Mouse (Mus musculus) neural tube, embryonic 13.5 days (tissue): ENCODE data around the gene H2al1g. TPM values are rescaled to one million over a fixed set of nuclear protein-coding genes. Genes with fewer than 3 reads are reported as not detected.
"Not testable (repeated sequence)": the region's sequence is repeated elsewhere in the genome, so short reads cannot be mapped to it uniquely, and the experiment has no call there.

Experiments
- ATAC-seq: fragments of 200-750 bp; cut with Nextera tagmentation; 2 replicates; pipeline ENCODE4 v1.8.0; 2017; ENCODE audit warnings: low read depth, mild to moderate bottlenecking, moderate TSS enrichment, moderate library complexity
- H3K27ac ChIP-seq: fragments of 300-500 bp; sonication (generic); replicated peaks from 2 replicates; pipeline ENCODE4 v1.5.1; 2015; ENCODE audit warnings: moderate library complexity, mild to moderate bottlenecking, inconsistent platforms
- H3K27me3 ChIP-seq: fragments of 300-500 bp; sonication (generic); 2 replicates; pipeline ENCODE4 v1.6.1; 2015; ENCODE audit warnings: mild to moderate bottlenecking, inconsistent platforms
- H3K36me3 ChIP-seq: fragments of 300-500 bp; sonication (generic); 2 replicates; pipeline ENCODE4 v1.6.1; 2015; ENCODE audit warnings: mild to moderate bottlenecking, inconsistent platforms
- H3K4me1 ChIP-seq: fragments of 300-500 bp; sonication (generic); replicated peaks from 2 replicates; pipeline ENCODE4 v1.6.1; 2015; ENCODE audit warnings: inconsistent platforms
- H3K4me2 ChIP-seq: fragments of 300-500 bp; sonication (generic); 2 replicates; pipeline ENCODE4 v1.6.1; 2015; ENCODE audit warnings: inconsistent platforms, mild to moderate bottlenecking, moderate library complexity
- H3K4me3 ChIP-seq: fragments of 300-500 bp; sonication (generic); 2 replicates; pipeline ENCODE4 v1.5.1; 2015; ENCODE audit warnings: mild to moderate bottlenecking, inconsistent platforms
- H3K9ac ChIP-seq: fragments of 300-500 bp; sonication (generic); 2 replicates; pipeline ENCODE4 v1.6.1; 2015; ENCODE audit warnings: moderate library complexity, mild to moderate bottlenecking, inconsistent platforms
- H3K9me3 ChIP-seq: fragments of 300-500 bp; sonication (generic); 2 replicates; pipeline ENCODE4 v1.6.1; 2016; ENCODE audit warnings: inconsistent platforms
- WGBS: fragments of 180-500 bp; shearing (Covaris S2); methylation state at CpG from one replicate; pipeline ENCODE4 v1.1.7; 2015; 5-methylcytosine and 5-hydroxymethylcytosine counted together
- polyA plus RNA-seq: library from polyadenylated mRNA; unstranded; fragments of >200 nt; fragmentation: Nextera tagmentation; extraction: Ambion mirVana; gene quantifications from 2 replicates; pipeline ENCODE4 v1.2.1, GENCODE M21; 2015

Gene H2al1g
- polyA plus RNA-seq, 1 experiment from 2014 or later = not detected

DNA sequence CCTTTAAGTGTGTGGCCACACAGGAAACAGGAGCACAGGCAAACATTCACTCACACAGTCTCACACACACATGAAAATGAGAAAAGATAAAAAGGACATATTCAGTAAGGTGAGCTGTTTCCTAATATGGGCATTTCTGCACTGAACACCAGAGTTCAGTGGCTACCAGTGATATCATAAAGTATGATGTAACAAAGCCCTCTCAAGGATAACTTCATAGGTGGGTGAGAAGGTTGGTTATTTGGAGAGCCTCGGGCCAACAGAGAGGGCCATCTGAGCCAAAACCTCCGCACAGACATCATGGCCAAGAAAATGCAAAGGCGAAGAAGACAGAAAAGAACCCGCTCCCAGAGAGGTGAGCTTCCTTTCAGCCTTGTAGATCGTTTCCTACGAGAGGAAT lies 3.1 kb downstream of the H2al1g start, which contains the start of gene H2al1h:
Gene H2al1h (plus strand): TSS at position 301 of the 400 bp plus-strand sequence.
- not testable (repeated sequence) for H3K9ac ChIP-seq, H3K36me3 ChIP-seq, H3K27me3 ChIP-seq, H3K27ac ChIP-seq, ATAC-seq, H3K9me3 ChIP-seq, H3K4me1 ChIP-seq, H3K4me3 ChIP-seq, H3K4me2 ChIP-seq
- WGBS = no CpG with 5 or more reads among the region's 6 CpGs

DNA sequence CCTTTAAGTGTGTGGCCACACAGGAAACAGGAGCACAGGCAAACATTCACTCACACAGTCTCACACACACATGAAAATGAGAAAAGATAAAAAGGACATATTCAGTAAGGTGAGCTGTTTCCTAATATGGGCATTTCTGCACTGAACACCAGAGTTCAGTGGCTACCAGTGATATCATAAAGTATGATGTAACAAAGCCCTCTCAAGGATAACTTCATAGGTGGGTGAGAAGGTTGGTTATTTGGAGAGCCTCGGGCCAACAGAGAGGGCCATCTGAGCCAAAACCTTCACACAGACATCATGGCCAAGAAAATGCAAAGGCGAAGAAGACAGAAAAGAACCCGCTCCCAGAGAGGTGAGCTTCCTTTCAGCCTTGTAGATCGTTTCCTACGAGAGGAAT lies 6.3 kb downstream of the H2al1g start, which contains the start of gene H2al1i:
Gene H2al1i (plus strand): TSS at position 301 of the 400 bp plus-strand sequence.
- not testable (repeated sequence) for H3K36me3 ChIP-seq, H3K9ac ChIP-seq, H3K27me3 ChIP-seq, H3K4me1 ChIP-seq, H3K27ac ChIP-seq, H3K4me3 ChIP-seq, H3K4me2 ChIP-seq, ATAC-seq, H3K9me3 ChIP-seq
- 97% methylated on average over 3 of the region's 5 CpGs for WGBS

DNA sequence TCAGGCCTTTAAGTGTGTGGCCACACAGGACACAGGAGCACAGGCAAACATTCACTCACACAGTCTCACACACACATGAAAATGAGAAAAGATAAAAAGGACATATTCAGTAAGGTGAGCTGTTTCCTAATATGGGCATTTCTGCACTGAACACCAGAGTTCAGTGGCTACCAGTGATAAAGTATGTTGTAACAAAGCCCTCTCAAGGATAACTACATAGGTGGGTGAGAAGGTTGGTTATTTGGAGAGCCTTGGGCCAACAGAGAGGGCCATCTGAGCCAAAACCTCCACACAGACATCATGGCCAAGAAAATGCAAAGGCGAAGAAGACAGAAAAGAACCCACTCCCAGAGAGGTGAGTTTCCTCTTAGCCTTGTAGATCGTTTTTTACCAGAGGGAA lies 9.5 kb downstream of the H2al1g start, which contains the start of gene H2al1j:
Gene H2al1j (plus strand): TSS at position 301 of the 400 bp plus-strand sequence.
- ATAC-seq, H3K27me3 ChIP-seq, H3K4me2 ChIP-seq, H3K27ac ChIP-seq, H3K36me3 ChIP-seq, H3K4me1 ChIP-seq, H3K9ac ChIP-seq, H3K9me3 ChIP-seq, H3K4me3 ChIP-seq: not testable (repeated sequence)
- WGBS = 85% methylated on average over 2 of the region's 2 CpGs

DNA sequence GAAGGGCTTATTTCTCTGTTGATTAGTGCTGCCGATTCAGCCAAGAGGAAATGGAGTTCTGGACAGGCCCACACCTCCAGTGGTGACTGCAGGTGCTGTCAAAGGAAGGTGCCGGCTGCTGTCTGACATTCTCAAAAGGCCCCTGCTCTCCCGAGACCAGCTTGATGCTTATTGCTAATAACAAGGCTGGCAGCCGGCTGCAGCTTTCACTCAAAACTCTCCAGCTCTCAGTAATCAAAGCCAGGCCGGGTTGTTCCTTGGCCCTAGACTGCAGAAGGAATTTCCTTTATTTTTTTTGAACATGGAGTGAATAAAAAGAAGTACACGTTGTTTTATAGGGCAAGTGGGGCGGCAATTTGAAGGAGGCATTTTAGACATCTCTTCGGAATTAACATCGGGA lies 27.7 kb downstream of the H2al1g start:
- 63% methylated on average over 9 of the region's 9 CpGs for WGBS
- no peak for ATAC-seq
- peaks cover 4% of the 10 kb centered on the region; the same call in 1 of the 2 replicates for H3K27me3 ChIP-seq
- H3K4me3 ChIP-seq = no peak overlapping the region
- H3K4me2 ChIP-seq = no peak overlapping the region
- H3K4me1 ChIP-seq = no peaks in the 10 kb centered on the region
- H3K9ac ChIP-seq = no peak overlapping the region
- H3K36me3 ChIP-seq = no peaks in the 10 kb centered on the region
- H3K27ac ChIP-seq = no peak overlapping the region
- no peaks in the 10 kb centered on the region for H3K9me3 ChIP-seq

DNA sequence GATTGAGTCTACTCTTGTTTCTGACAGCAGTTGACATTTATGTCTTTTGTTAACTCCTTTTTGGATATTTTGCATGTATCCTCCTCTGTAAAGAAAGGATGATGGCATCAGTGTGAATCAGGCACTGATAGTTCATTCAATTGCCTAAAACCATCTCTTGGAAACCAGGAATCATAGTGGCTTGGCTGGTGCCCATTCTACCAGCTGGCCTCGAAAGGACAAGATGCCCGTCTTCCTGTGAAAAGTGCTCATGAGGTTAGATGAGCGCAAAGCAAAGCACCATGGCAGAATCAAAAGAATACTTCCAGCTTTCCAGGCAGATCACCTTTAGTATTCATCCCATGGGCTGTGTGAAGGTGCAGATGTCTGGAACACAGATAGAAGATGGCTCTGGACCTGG lies 28.7 kb downstream of the H2al1g start:
- WGBS = 89% methylated on average over 3 of the region's 3 CpGs
- Histone ChIP-seq H3K9me3 (no peaks in the 10 kb centered on the region), H3K27ac (no peak overlapping the region)

DNA sequence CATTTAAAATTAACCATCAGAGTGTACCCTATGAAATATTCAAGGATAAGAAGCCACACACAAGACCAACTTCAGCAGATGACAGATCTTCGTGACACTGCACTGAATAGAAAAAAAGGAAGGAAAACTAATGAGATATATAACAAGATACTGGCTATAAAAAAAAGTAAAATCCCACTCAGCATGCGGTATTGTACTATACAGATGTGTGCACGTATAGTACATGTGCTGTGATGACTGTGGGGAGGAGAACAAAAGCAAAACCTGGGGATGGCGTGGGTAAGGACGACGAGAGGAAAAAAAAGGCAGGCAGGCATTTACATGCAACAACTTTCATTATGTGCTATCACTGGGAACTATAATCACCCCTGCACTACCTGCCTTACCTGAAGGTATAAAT lies 42.8 kb downstream of the H2al1g start:
- Histone ChIP-seq H3K36me3 (no peaks in the 10 kb centered on the region), H3K27ac (no peak overlapping the region), H3K27me3 (peaks cover 7% of the 10 kb centered on the region; the same call in 1 of the 2 replicates), H3K4me2 (no peak overlapping the region), H3K9me3 (no peaks in the 10 kb centered on the region), H3K9ac (no peak overlapping the region), H3K4me1 (peaks cover 5% of the 10 kb centered on the region), H3K4me3 (no peak overlapping the region)
- ATAC-seq = no peak
- WGBS = 88% methylated on average over 6 of the region's 6 CpGs

More for the DNA sequence above, 28.7 kb downstream of the H2al1g start:
- H3K9ac ChIP-seq = no peak overlapping the region
- ATAC-seq = no peak
- no peak overlapping the region for H3K4me3 ChIP-seq
- no peaks in the 10 kb centered on the region for H3K36me3 ChIP-seq
- peaks cover 4% of the 10 kb centered on the region; the same call in 1 of the 2 replicates for H3K27me3 ChIP-seq
- no peak overlapping the region for H3K4me2 ChIP-seq
- H3K4me1 ChIP-seq = no peaks in the 10 kb centered on the region

DNA sequence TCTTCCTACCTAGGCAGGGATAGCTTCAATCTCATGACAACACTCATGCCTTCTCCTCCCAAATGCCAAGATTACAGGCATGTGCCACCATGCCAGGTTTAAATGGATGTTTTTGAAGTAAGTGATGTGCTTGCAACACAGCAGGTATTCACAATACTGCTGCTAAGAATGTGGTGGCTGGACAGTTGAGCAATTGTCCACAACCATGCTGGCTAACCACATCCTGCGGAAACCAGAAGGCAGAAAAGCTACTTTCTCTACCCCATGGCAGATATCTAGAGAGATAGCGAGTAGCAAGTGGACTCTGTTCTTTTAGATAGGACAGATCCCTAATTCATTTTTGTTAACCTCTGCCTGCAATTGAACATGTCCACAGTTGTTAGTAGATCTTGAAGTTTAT lies 43.2 kb downstream of the H2al1g start:
- Histone ChIP-seq H3K27me3 (peaks cover 11% of the 10 kb centered on the region; the same call in 1 of the 2 replicates), H3K4me2 (no peak overlapping the region), H3K4me3 (no peak overlapping the region), H3K4me1 (peaks cover 5% of the 10 kb centered on the region), H3K27ac (no peak overlapping the region), H3K36me3 (no peaks in the 10 kb centered on the region), H3K9me3 (no peaks in the 10 kb centered on the region), H3K9ac (no peak overlapping the region)
- ATAC-seq = no peak
- WGBS = 89% methylated on average over 2 of the region's 2 CpGs

DNA sequence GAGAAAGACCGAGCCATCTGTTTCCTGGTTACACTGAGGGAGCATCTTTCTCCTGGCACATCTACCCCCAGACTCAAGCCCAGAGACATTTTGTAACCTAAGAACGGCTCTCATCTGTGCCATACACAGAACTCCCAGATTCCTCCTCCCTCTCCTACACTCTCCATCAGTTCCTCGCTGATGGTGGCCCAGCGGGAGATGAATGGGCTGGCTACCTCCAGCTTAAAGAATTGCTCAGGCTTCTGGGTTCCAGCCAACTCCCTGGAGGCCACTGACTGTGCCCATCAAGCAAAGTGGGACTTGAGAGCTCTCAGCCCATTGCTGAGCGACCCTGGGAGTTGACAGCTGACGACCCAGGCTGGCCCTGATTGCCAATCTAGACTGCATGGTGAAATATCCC lies 45.8 kb downstream of the H2al1g start:
- no peak for ATAC-seq
- Histone ChIP-seq H3K36me3 (no peaks in the 10 kb centered on the region), H3K27me3 (peaks cover 15% of the 10 kb centered on the region; the same call in 1 of the 2 replicates), H3K4me1 (peaks cover 5% of the 10 kb centered on the region), H3K27ac (no peak overlapping the region), H3K4me3 (no peak overlapping the region), H3K9ac (no peak overlapping the region), H3K9me3 (no peaks in the 10 kb centered on the region), H3K4me2 (no peak overlapping the region)
- 45% methylated on average over 6 of the region's 6 CpGs for WGBS

DNA sequence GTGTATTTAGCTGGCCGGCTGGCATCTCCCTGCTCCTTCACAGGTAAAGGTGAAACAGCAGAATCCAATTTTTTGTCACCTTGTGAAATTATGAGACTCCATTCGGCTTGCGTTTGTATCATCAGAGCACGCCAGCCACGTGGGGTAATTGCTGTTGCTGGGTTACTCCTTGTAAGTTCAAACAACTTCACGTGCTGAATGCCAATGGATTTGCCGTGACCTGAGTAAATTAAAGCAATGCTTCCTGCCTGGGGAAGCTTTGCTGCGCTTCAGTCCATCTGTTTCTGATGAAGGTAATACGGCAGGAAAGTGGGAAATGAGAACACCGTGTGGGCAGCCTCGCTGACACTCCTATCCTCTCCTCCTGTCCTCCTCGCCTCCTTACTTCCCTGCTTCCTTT lies 47.1 kb downstream of the H2al1g start:
- peaks cover 5% of the 10 kb centered on the region for H3K4me1 ChIP-seq
- ATAC-seq = no peak

More for the DNA sequence above, 47.1 kb downstream of the H2al1g start:
- no peak overlapping the region for H3K4me2 ChIP-seq
- no peaks in the 10 kb centered on the region for H3K36me3 ChIP-seq
- no peak overlapping the region for H3K4me3 ChIP-seq
- H3K9ac ChIP-seq = no peak overlapping the region
- no peaks in the 10 kb centered on the region for H3K9me3 ChIP-seq
- no peak overlapping the region for H3K27ac ChIP-seq
- peaks cover 15% of the 10 kb centered on the region; the same call in 1 of the 2 replicates for H3K27me3 ChIP-seq
- 45% methylated on average over 12 of the region's 12 CpGs for WGBS

Other genes with a start within 250 kb of the H2al1g start
- not detected in 2 replicates for gene H2al1a, start 19.0 kb upstream of the H2al1g start, polyA plus RNA-seq
- not detected in 2 replicates for gene H2al1b, start 15.8 kb upstream of the H2al1g start, polyA plus RNA-seq
- not detected in 2 replicates for gene H2al1c, start 12.6 kb upstream of the H2al1g start, polyA plus RNA-seq
- gene H2al1d, start 9.4 kb upstream of the H2al1g start, polyA plus RNA-seq = not detected in 2 replicates
- not detected in 2 replicates for gene H2al1e, start 6.3 kb upstream of the H2al1g start, polyA plus RNA-seq
- gene H2al1f, start 3.1 kb upstream of the H2al1g start, polyA plus RNA-seq = not detected in 2 replicates
- not detected in 2 replicates for gene H2al1h, start 3.2 kb downstream of the H2al1g start, polyA plus RNA-seq
- not detected in 2 replicates for gene H2al1i, start 6.4 kb downstream of the H2al1g start, polyA plus RNA-seq
- not detected in 2 replicates for gene H2al1j, start 9.6 kb downstream of the H2al1g start, polyA plus RNA-seq